In the genomic region with DNA sequence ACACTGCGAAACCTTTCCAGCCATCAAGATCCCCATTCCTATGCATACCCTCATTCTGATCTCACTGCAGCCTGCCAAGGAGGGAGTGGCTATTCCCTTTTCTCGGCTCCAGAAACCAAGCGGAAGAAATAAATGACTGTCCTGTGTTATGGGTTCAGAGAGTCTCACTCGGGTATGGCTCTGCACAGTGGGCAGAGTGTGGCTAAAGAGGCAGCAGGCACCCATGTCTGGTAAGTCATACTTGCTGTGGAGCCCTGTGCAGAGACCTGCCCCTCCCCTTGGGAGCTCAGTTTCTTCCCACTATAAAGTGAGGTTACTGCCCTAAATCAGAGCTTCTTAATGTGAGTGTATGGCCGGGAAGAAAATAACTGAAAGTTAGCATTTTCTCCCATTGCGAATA, we compare ENCODE assay signal across 22 mouse cellular contexts.
"Had no signal": no experiment of that assay in that cellular context is flagged by ENCODE, and none has a peak within 500 bp of the region (broad histone marks: within the 10 kb centered on the region; RNA-seq: fewer than 3 reads in every experiment).

No protein-coding gene starts in this region.

- H3K4me2 ChIP-seq: limb, embryonic 13.5 days; liver, embryonic 12.5 days; liver, embryonic 15.5 days; lung, embryonic 15.5 days; midbrain, embryonic 15.5 days; stomach, embryonic 15.5 days had no signal

- DNase-seq: kidney, adult 2 months; kidney, postnatal 25 days; layer of hippocampus, adult 9-11 months; liver; lung, adult 18-20 months; lung, postnatal 10 days; lung, postnatal 36 days; retina, postnatal 1 day; right cerebral cortex, postnatal 25 days; spleen, adult 18-20 months; thymus, postnatal 36 days had no signal

- H3K36me3 ChIP-seq: limb, embryonic 10.5 days; limb, embryonic 13.5 days; liver, embryonic 12.5 days; liver, embryonic 15.5 days; lung, embryonic 15.5 days; midbrain, embryonic 10.5 days; midbrain, embryonic 15.5 days; stomach, embryonic 15.5 days had no signal

- H3K9me3 ChIP-seq: limb, embryonic 10.5 days; limb, embryonic 13.5 days; liver, embryonic 12.5 days; liver, embryonic 15.5 days; lung, embryonic 15.5 days; midbrain, embryonic 10.5 days; midbrain, embryonic 15.5 days; stomach, embryonic 15.5 days had no signal

- H3K27me3 ChIP-seq: limb, embryonic 13.5 days; liver, embryonic 12.5 days; liver, embryonic 15.5 days; lung, embryonic 15.5 days; megakaryocyte, embryonic 14.5 days; midbrain, embryonic 15.5 days; stomach, embryonic 15.5 days had no signal

- H3K27ac ChIP-seq: kidney, postnatal 0 days; layer of hippocampus, adult 2 months; limb, embryonic 10.5 days; limb, embryonic 13.5 days; liver, embryonic 12.5 days; liver, embryonic 15.5 days; lung, embryonic 15.5 days; midbrain, embryonic 10.5 days; midbrain, embryonic 15.5 days; stomach, embryonic 15.5 days had no signal

- H3K4me1 ChIP-seq: limb, embryonic 10.5 days; limb, embryonic 13.5 days; liver, embryonic 12.5 days; liver, embryonic 15.5 days; lung, embryonic 15.5 days; megakaryocyte, embryonic 14.5 days; midbrain, embryonic 10.5 days; midbrain, embryonic 15.5 days; stomach, embryonic 15.5 days had no signal

- H3K4me3 ChIP-seq: layer of hippocampus, adult 2 months; limb, embryonic 10.5 days; limb, embryonic 13.5 days; liver, embryonic 12.5 days; liver, embryonic 15.5 days; lung, embryonic 15.5 days; megakaryocyte, embryonic 14.5 days; midbrain, embryonic 10.5 days; midbrain, embryonic 15.5 days; stomach, embryonic 15.5 days had no signal

- ATAC-seq: liver, embryonic 12.5 days; midbrain, embryonic 15.5 days had no signal

- H3K9ac ChIP-seq: limb, embryonic 13.5 days; liver, embryonic 12.5 days; liver, embryonic 15.5 days; lung, embryonic 15.5 days; midbrain, embryonic 15.5 days; stomach, embryonic 15.5 days had no signal
